Mouse (Mus musculus): ENCODE data around the gene Selenon. TPM values are rescaled to one million over a fixed set of nuclear protein-coding genes. Genes with fewer than 3 reads are reported as not detected.

Selenon gene
- polyA plus RNA-seq, 1 experiment from 2014 or later = 45.3 TPM

GRCm38 (mm10) chr4:134562014-134562413, 10.0 kb upstream of the Selenon start:
- DNase-seq (ENCODE audit: low read depth, low spot score) (no peak), ATAC-seq (no peak)
- ChIA-PET CTCF (no interaction called here), POLR2A (no interaction called here)
- no peaks in the 10 kb centered on the region for H3K27me3 ChIP-seq
- in situ Hi-C loops (cut with MboI; ENCODE audit: low pct_unique_long_range_greater_than_20kb) = no loop called here
- no peak for TF ChIP-seq CTCF (IDR thresholded peaks at IDR 0.05)

- in situ Hi-C loops (cut with MboI; ENCODE audit: low pct_unique_long_range_greater_than_20kb) = no loop called here
- ATAC-seq (no peak), DNase-seq (ENCODE audit: low read depth, low spot score) (no peak)
- H3K27me3 ChIP-seq = no peaks in the 10 kb centered on the region
- POLR2A ChIA-PET = no interaction called here
- no peak for TF ChIP-seq CTCF (IDR thresholded peaks at IDR 0.05)
- CTCF ChIA-PET = interaction anchor here (0.9 to 1.2 kb wide), 2 partner anchors 10 to 153 kb away, joined by 3 read pairs; no protein-coding TSS in a partner anchor
These were observed 8.7 kb upstream of the Selenon start for GRCm38 (mm10) chr4:134560699-134561098.

- H3K27me3 ChIP-seq = no peaks in the 10 kb centered on the region
- ATAC-seq = no peak
- TF ChIP-seq CTCF (IDR thresholded peaks at IDR 0.05) = no peak
- POLR2A ChIA-PET = no interaction called here
- DNase-seq (ENCODE audit: low read depth, low spot score) = no peak
- in situ Hi-C loops (cut with MboI; ENCODE audit: low pct_unique_long_range_greater_than_20kb) = no loop called here
- CTCF ChIA-PET = no interaction called here
These were observed 7.2 kb upstream of the Selenon start for GRCm38 (mm10) chr4:134559154-134559553.

- no peak for ATAC-seq
- ChIA-PET CTCF (no interaction called here), POLR2A (interaction anchor here (0.6 to 0.8 kb wide), 2 partner anchors 23 to 75 kb away, joined by 3 to 4 read pairs; no protein-coding TSS in a partner anchor)
- in situ Hi-C loops (cut with MboI; ENCODE audit: low pct_unique_long_range_greater_than_20kb) = no loop called here
- no peak for TF ChIP-seq CTCF (IDR thresholded peaks at IDR 0.05)
- no peak for DNase-seq (ENCODE audit: low read depth, low spot score)
- H3K27me3 ChIP-seq = no peaks in the 10 kb centered on the region
These were observed 6.7 kb upstream of the Selenon start for GRCm38 (mm10) chr4:134558570-134559113.

- no peaks in the 10 kb centered on the region for H3K27me3 ChIP-seq
- no peak for TF ChIP-seq CTCF (IDR thresholded peaks at IDR 0.05)
- DNase-seq (ENCODE audit: low read depth, low spot score) = no peak
- no peak for ATAC-seq
- POLR2A ChIA-PET = interaction anchor here (0.6 kb wide), 1 partner anchor 74 kb away, joined by 3 read pairs; no protein-coding TSS in a partner anchor
- in situ Hi-C loops (cut with MboI; ENCODE audit: low pct_unique_long_range_greater_than_20kb) = no loop called here
- CTCF ChIA-PET = no interaction called here
These were observed 5.8 kb upstream of the Selenon start for GRCm38 (mm10) chr4:134557626-134558249.

- no peaks in the 10 kb centered on the region for H3K27me3 ChIP-seq
- ChIA-PET POLR2A (no interaction called here), CTCF (interaction anchor here (0.7 to 1.4 kb wide), 3 partner anchors 113 to 243 kb away, joined by 3 to 5 read pairs (median 3); no protein-coding TSS in a partner anchor)
- in situ Hi-C loops (cut with MboI; ENCODE audit: low pct_unique_long_range_greater_than_20kb) = no loop called here
- no peak for TF ChIP-seq CTCF (IDR thresholded peaks at IDR 0.05)
- ATAC-seq (no peak), DNase-seq (ENCODE audit: low read depth, low spot score) (no peak)
These were observed 4.1 kb upstream of the Selenon start for GRCm38 (mm10) chr4:134555956-134556580.

GRCm38 (mm10) chr4:134553631-134554030, 1.7 kb upstream of the Selenon start:
- in situ Hi-C loops (cut with MboI; ENCODE audit: low pct_unique_long_range_greater_than_20kb) = no loop called here
- CTCF ChIA-PET = interaction anchor here (0.8 to 1.4 kb wide), 2 partner anchors 160 to 245 kb away, joined by 4 to 6 read pairs; no protein-coding TSS in a partner anchor
- TF ChIP-seq CTCF (IDR thresholded peaks at IDR 0.05) = no peak
- POLR2A ChIA-PET = no interaction called here
- no peak for DNase-seq (ENCODE audit: low read depth, low spot score)
- ATAC-seq = peak; percentile 37
- no peaks in the 10 kb centered on the region for H3K27me3 ChIP-seq

GRCm38 (mm10) chr4:134549899-134550298, 2.1 kb downstream of the Selenon start:
- in situ Hi-C loops (cut with MboI; ENCODE audit: low pct_unique_long_range_greater_than_20kb) = loop anchor here (5.0 to 10.0 kb wide), 3 partner anchors 165 to 335 kb away; no protein-coding TSS in a partner anchor
- ATAC-seq = no peak
- no peak for TF ChIP-seq CTCF (IDR thresholded peaks at IDR 0.05)
- DNase-seq (ENCODE audit: low read depth, low spot score) = no peak
- ChIA-PET CTCF (interaction anchor here (2.0 kb wide), 1 partner anchor 152 kb away, joined by 6 read pairs; no protein-coding TSS in a partner anchor), POLR2A (no interaction called here)
- H3K27me3 ChIP-seq = no peaks in the 10 kb centered on the region

GRCm38 (mm10) chr4:134548169-134548938, 3.6 kb downstream of the Selenon start:
- no peak for ATAC-seq
- POLR2A ChIA-PET = no interaction called here
- no peaks in the 10 kb centered on the region for H3K27me3 ChIP-seq
- TF ChIP-seq CTCF (IDR thresholded peaks at IDR 0.05) = no peak
- in situ Hi-C loops (cut with MboI; ENCODE audit: low pct_unique_long_range_greater_than_20kb) = loop anchor here (5.0 to 10.0 kb wide), 3 partner anchors 166 to 336 kb away; no protein-coding TSS in a partner anchor
- no peak for DNase-seq (ENCODE audit: low read depth, low spot score)
- CTCF ChIA-PET = no interaction called here

Measured in Patski (cell line).